Mouse (Mus musculus) stomach, postnatal 0 days (tissue): ENCODE data around the gene Fhit. TPM values are rescaled to one million over a fixed set of nuclear protein-coding genes. Genes with fewer than 3 reads are reported as not detected.

Experiments used
- ATAC-seq: fragments of 200-750 bp; cut with Nextera tagmentation; 2 replicates; pipeline ENCODE4 v1.8.0; 2017; ENCODE audit not compliant: low FRiP score, low TSS enrichment
- DNase-seq: peaks from one replicate; pipeline ENCODE4 v3.0.0-alpha.2; 2016; ENCODE audit warnings: low spot score
- H3K27ac ChIP-seq: fragments of 300-500 bp; sonication (generic); replicated peaks from 2 replicates; pipeline ENCODE4 v1.5.1; 2014; ENCODE audit warnings: mild to moderate bottlenecking, control low read depth
- H3K27me3 ChIP-seq: fragments of 300-500 bp; sonication (generic); 2 replicates; pipeline ENCODE4 v1.6.1; 2014; ENCODE audit warnings: low read length; ENCODE audit not compliant: control insufficient read depth, insufficient read depth
- H3K36me3 ChIP-seq: fragments of 300-500 bp; sonication (generic); 2 replicates; pipeline ENCODE4 v1.6.1; 2014; ENCODE audit warnings: low read length, mixed read lengths; ENCODE audit not compliant: control insufficient read depth, insufficient read depth
- H3K4me1 ChIP-seq: fragments of 300-500 bp; sonication (generic); replicated peaks from 2 replicates; pipeline ENCODE4 v1.6.1; 2014; ENCODE audit warnings: antibody characterized with exemption; ENCODE audit not compliant: control insufficient read depth, insufficient read depth
- H3K4me2 ChIP-seq: fragments of 300-500 bp; sonication (generic); replicated peaks from 2 replicates; pipeline ENCODE4 v1.6.1; 2014; ENCODE audit warnings: low read depth, mild to moderate bottlenecking, control low read depth, moderate library complexity
- H3K4me3 ChIP-seq: fragments of 300-500 bp; sonication (generic); 2 replicates; pipeline ENCODE4 v1.5.1; 2014; ENCODE audit warnings: low read depth, low read length, control low read depth
- H3K9ac ChIP-seq: fragments of 300-500 bp; sonication (generic); 2 replicates; pipeline ENCODE4 v1.6.1; 2014; ENCODE audit warnings: mild to moderate bottlenecking, low read length, control low read depth, mixed read lengths
- H3K9me3 ChIP-seq: fragments of 300-500 bp; sonication (generic); 2 replicates; pipeline ENCODE4 v1.6.1; 2016; ENCODE audit warnings: low read length; ENCODE audit not compliant: control insufficient read depth
- CTCF ChIP-seq: IDR thresholded peaks from 2 replicates; pipeline ENCODE4 v1.5.1; 2016; ENCODE audit warnings: antibody characterized with exemption, low read depth, mild to moderate bottlenecking, moderate library complexity
- EP300 ChIP-seq: optimal IDR thresholded peaks from 2 replicates; pipeline ENCODE3; 2016; ENCODE audit warnings: antibody characterized with exemption
- WGBS: fragments of 180-500 bp; shearing (Covaris S2); extraction: QIAGEN DNeasy Blood & Tissue Kit; methylation state at CpG from one replicate; pipeline ENCODE4 v1.1.7; 2014; 5-methylcytosine and 5-hydroxymethylcytosine counted together
- polyA plus RNA-seq: library from polyadenylated mRNA; unstranded; fragments of >200 nt; fragmentation: Nextera tagmentation; extraction: Ambion mirVana; gene quantifications from 2 replicates; pipeline ENCODE4 v1.2.1, GENCODE M21; 2015

The Fhit gene
- polyA plus RNA-seq, 1 experiment from 2014 or later = 12.2 TPM

DNA sequence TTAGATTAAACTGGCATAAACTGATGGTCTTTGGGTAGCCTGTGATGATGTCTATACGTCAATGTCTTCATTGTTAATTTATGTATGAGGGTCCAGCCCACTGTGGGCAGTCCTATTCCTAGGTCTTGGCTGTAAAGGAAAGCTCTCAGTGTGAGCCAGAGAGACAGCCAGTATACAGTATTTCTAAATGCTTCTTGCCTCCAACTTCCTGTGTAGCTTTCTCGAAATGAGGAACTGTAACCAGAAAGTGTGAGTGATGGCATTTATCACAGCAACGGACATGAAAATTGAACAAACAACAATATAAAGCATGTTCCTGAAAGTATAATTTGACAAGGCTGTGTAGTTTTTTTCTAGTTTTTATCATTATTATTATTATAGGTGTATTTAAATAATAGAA is 952.8 kb downstream of the Fhit start:
- H3K27ac ChIP-seq = no peak overlapping the region
- no peak overlapping the region for H3K9ac ChIP-seq
- no peak for ATAC-seq
- no peak overlapping the region for H3K4me2 ChIP-seq
- no peaks in the 10 kb centered on the region for H3K36me3 ChIP-seq
- H3K4me3 ChIP-seq = no peak overlapping the region
- WGBS = 78% methylated on average over 3 of the region's 3 CpGs
- H3K9me3 ChIP-seq = no peaks in the 10 kb centered on the region
- no peaks in the 10 kb centered on the region for H3K4me1 ChIP-seq
- H3K27me3 ChIP-seq = no peaks in the 10 kb centered on the region
- TF ChIP-seq EP300 (no peak), CTCF (no peak)
- DNase-seq = no peak

- H3K27me3 ChIP-seq = no peaks in the 10 kb centered on the region
- no peak for ATAC-seq
- no peaks in the 10 kb centered on the region for H3K9me3 ChIP-seq
Observed at GRCm38 (mm10) chr14:10205699-10206098, 956.1 kb downstream of the Fhit start.

DNA sequence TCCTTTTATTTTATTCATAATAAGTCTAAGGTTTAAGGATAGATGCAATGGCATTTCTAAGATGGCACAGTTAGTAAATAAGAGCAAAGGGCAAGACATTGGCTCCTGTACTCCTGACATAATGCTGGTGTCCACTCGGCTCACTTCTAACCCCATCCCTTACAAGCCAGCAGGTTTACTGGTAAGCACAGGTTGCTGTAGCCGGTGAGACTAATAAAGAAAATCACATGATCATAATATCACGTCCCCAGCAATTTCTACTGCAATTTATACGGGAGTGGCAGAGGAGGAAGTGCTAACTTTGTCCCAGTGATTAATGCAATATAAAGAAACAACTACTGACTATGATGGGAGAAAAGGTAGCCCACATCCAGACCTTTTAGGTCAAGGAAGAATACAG is 956.5 kb downstream of the Fhit start:
- no peak for DNase-seq
- Histone ChIP-seq H3K27ac (no peak overlapping the region), H3K9ac (no peak overlapping the region), H3K4me2 (no peak overlapping the region), H3K4me1 (no peaks in the 10 kb centered on the region), H3K36me3 (no peaks in the 10 kb centered on the region), H3K27me3 (no peaks in the 10 kb centered on the region), H3K9me3 (no peaks in the 10 kb centered on the region), H3K4me3 (no peak overlapping the region)
- ATAC-seq = no peak
- WGBS = 71% methylated on average over 4 of the region's 4 CpGs
- TF ChIP-seq EP300 = no peak
- TF ChIP-seq CTCF = no peak

More at GRCm38 (mm10) chr14:10205699-10206098, 956.1 kb downstream of the Fhit start:
- H3K36me3 ChIP-seq = no peaks in the 10 kb centered on the region
- no peak for TF ChIP-seq EP300
- no peak for TF ChIP-seq CTCF
- no peak overlapping the region for H3K4me2 ChIP-seq
- no peak overlapping the region for H3K9ac ChIP-seq
- H3K27ac ChIP-seq = no peak overlapping the region
- no peaks in the 10 kb centered on the region for H3K4me1 ChIP-seq
- DNase-seq = no peak
- WGBS = 79% methylated on average over 5 of the region's 5 CpGs
- H3K4me3 ChIP-seq = no peak overlapping the region

DNA sequence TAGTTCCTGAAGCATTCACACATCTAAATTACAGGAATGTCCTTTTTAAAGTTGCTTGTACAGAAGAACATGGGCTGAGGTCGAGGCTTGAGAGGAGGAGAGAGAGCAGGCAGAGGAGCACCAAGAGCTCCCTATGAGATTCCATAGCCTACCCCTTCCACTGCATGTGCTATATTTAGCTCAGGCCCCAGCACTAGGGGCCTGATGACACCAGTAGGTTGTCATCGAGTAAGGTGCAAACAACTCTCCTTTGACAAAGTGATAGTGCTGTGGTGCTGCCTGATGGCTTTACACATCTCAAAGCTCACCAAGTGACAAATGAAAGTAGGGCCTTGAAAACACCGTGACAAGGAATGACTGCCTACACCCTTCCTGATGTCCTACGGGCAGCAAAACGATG is 967.7 kb downstream of the Fhit start:
- DNase-seq (no peak), ATAC-seq (no peak)
- TF ChIP-seq CTCF = no peak
- TF ChIP-seq EP300 = no peak
- no peak overlapping the region for H3K9ac ChIP-seq
- 40% methylated on average over 5 of the region's 5 CpGs for WGBS
- H3K4me3 ChIP-seq = no peak overlapping the region
- no peaks in the 10 kb centered on the region for H3K9me3 ChIP-seq
- H3K4me2 ChIP-seq = no peak overlapping the region
- no peak overlapping the region for H3K27ac ChIP-seq
- H3K4me1 ChIP-seq = no peaks in the 10 kb centered on the region
- H3K27me3 ChIP-seq = no peaks in the 10 kb centered on the region
- no peaks in the 10 kb centered on the region for H3K36me3 ChIP-seq

DNA sequence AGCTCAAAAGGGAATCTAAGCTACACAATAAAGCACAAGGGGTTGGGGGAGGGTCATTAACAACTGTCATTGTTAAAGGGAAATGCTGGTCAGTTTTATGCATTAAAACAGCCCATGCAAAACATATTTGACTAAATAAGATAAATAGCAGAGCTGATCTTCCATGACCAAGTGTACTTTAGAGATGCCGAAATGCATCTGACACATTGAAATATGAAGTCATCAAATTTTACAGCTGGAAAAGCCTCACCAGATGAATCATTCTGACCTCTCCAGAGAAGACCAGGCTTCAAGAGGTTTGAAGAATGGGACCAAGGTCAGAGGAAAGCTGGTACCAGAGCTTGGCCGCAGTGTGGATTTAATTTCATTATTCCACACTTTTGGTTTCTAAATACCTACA is 990.1 kb downstream of the Fhit start:
- Histone ChIP-seq H3K4me1 (no peaks in the 10 kb centered on the region), H3K27me3 (no peaks in the 10 kb centered on the region), H3K9me3 (no peaks in the 10 kb centered on the region), H3K36me3 (no peaks in the 10 kb centered on the region), H3K27ac (no peak overlapping the region), H3K9ac (no peak overlapping the region), H3K4me2 (no peak overlapping the region), H3K4me3 (no peak overlapping the region)
- 78% methylated on average over 2 of the region's 2 CpGs for WGBS
- ATAC-seq (no peak), DNase-seq (no peak)
- TF ChIP-seq CTCF (no peak), EP300 (no peak)

- ATAC-seq = no peak
- 42% methylated on average over 6 of the region's 6 CpGs for WGBS
- DNase-seq = no peak
- Histone ChIP-seq H3K4me2 (no peak overlapping the region), H3K4me3 (no peak overlapping the region), H3K27me3 (no peaks in the 10 kb centered on the region), H3K9ac (no peak overlapping the region), H3K27ac (no peak overlapping the region), H3K9me3 (no peaks in the 10 kb centered on the region), H3K36me3 (no peaks in the 10 kb centered on the region), H3K4me1 (no peaks in the 10 kb centered on the region)
- TF ChIP-seq CTCF = no peak
Observed at GRCm38 (mm10) chr14:10166641-10167429, 995.0 kb downstream of the Fhit start.
